Mouse (Mus musculus): Measurements from ENCODE around the gene Wfdc8.

Gene Wfdc8

DNA sequence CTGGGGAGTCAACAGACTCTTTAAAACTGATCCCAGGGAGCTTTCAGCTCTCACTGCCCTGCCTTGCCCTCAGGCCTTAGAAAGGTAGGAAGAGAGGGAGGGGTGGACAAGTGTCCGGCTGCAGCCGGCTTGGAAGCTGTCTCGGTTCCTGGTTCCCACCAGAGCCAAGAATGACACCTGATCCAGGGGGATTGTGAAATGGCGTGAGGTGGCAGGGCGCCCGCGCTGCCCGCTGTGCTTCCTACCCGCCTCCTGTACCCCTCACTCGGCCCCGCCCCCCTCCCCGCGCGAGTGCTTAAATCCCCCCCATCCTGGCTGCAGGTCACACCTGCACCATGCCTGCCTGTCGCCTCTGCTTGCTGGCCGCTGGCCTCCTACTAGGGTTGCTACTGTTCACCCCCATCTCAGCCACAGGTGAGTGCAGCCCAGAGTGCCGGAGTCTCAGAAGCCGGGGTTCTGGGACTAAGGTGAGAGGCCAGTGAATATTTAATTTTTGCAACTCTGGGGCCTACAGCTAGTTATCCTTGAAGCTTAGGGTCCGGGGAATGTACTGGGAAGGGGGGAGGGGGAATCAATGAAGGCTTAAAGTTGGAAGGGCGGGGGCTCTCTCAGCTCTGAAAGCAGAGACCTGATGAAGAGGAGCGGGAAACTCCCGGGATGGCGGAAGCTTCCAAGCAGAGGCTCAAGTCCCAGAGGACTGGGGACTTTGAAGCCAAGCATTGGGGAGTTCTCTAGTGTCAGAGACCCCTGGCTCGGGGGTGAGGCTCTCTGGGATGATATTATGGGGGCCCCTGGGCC lies 50.8 kb downstream of the Wfdc8 start, which contains the start of gene Wfdc2:
Gene Wfdc2, plus strand, starts transcription at position 23 of the 798 bp plus-strand sequence.
- no peak for DNase-seq (ENCODE audit: low read depth, low spot score)

DNA sequence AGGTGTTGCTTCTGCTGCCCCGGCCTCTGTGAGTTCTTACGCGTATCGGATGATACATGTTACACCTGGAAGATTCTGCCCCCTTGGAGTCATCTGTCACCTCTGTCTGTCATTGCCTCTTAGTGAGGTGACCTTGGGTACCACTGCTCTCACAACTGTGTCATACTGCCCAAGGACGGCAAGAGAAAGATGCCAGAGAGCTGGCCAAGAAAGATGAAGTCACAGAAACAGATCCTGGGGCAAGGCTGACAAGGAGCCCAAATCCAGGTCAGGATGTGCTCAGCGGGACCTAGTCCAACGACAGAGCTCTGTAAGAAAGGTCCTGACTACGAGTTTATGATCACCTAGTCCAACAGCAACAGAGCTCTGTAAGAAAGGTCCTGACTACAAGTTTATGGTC lies 53.3 kb downstream of the Wfdc8 start:
- DNase-seq (ENCODE audit: low read depth, low spot score), result no peak

DNA sequence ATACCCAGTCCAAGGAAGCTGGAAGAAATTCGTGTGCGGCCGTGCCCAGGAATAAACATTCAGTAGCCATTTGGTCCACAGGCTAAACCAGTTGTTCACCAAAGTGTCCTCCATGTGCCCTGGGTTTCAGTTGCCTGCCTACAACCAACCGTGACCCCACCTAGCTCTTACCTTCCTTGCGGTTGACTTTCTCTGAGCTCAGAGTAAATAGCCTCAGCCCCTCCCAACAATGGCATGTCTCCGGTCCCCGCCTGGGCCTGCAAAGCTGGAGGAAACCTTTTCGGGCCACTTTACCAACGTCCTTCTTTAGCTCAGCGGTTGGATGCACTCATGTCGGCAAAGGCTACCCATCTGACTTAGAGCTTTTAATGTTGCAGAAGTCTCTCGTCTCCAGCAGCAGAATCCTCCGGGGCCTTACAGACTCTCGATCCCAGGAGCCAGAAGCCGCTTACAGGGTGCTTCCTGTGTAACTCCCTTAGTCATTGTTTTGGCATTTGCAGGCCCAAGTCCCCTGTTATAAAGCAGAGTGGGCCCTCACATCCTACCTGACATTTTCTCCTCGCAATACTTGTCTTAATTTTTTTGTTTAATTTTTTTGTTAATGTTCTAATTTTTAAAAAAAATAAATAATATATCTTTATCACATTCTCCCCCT lies 54.3 kb downstream of the Wfdc8 start:
- no peak for DNase-seq (ENCODE audit: low read depth, low spot score)

DNA sequence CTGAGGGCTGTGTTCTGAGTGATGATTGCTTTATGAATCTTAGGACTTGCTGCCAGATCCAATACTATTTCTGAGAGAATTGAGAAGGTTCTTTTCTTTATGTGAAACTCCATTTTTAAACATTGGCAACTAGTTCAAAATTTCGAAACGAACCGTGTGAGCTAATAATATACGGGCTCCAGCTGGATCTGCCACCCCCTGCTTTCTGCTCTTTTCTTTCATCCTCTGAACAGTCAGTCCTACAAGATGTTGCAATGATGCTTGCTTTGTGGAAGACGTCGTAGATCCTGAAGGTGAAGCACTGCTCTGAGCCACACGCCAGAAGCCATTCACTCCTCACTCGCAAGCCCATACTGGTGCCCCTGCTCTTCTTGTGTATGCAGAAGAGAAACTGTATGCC lies 55.0 kb downstream of the Wfdc8 start:
- DNase-seq (ENCODE audit: low read depth, low spot score), result no peak

DNA sequence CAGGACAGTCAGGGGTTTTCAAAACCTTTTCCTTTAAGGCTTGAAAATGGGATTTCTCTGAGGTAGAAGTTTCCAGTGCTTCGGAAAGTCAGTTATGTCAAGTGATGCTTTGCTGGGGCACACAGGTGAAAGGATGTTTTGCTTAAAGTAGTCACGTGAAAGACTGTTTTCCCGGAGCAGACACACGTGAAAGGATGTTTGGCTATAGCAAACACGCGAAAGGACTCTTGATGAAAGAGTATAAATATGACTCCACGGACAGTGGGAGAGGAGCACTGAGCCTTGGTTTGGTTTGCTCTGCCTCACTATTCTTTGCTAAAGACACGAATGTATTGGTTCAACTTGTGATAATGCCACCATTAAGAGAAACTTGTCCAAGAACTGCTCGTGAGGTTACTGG lies 61.9 kb downstream of the Wfdc8 start:
- no peak for DNase-seq (ENCODE audit: low read depth, low spot score)

DNA sequence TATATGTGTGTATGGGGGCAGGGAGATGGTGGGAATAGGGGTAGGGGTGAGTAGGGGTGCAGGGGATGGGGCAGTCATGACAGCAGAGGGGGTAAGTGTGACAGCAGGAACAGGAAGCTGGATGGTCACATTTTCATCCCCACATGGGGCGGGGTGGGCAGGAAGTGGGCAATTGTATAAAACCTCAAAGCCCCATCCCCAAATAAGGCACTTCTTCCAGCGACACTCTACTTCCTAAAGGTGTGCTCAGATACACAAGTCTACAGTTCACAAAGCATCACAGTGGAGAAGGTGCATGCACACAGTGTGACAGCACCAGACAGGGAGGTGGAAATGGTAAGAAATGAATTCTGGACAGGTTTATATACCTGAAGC lies 62.5 kb downstream of the Wfdc8 start:
- no peak for DNase-seq (ENCODE audit: low read depth, low spot score)

DNA sequence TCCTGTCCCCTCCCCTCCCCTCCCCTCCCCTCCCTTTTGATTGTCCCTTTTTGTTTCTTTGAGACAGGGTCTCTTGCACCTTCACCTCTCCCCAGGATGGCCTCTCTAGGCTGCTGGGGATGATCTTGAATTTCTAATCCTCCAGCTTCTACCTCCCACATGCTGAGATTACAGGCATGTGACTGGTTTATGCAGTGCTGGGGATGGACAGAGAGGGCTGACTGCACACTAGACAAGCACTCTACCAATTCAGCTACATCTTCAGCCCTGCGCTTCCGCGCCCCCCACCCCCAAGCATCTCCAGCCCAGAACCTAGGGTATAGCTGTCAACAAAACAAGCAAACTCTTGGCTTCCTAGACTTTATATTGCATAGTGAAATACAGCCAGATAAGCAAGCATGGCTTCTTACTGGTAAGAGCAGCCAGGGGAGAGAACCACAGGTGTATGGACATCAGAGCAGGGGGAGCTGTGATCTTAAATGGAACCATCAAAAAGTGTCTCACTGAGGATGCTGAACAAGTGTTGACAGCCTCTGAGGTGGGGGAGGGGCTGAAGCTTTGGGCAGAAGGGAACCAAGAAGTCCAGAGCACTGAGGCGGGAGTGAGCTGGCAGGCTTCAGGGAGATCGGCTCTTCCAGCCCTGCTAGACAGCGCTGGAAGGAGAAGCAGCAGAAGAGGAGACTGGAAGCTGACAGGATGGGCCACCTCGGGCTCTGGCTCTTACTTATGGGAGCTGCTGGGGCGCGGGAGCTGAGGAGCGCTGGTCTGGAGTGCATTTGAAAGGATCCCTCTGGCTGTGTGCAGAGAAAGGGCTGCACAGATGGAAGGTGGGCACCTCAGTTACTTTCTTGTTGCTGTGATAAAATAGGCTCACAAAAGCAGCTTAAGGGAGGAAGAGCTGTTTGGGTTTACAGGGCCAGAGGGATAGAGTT lies 63.2 kb downstream of the Wfdc8 start:
- DNase-seq (ENCODE audit: low read depth, low spot score), result no peak

DNA sequence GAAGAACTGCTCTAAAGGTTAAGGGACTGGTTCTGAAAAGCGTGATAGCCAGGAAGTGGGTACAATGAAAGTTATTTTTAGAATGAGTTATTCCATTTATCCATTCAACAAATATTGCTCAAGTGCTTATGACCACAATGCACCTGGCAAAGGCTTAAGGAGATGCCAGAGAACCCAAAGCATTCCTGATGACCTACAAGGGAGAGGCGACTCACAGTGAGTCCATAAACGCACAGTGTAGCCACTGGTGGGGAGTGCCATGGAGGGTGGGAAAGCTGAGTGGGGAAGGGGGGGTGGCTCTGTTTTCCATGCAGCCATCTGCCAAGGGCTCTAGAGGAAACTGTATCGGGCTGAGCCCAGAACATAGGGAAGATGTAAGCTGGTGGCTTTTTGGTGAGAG lies 64.1 kb downstream of the Wfdc8 start:
- no peak for DNase-seq (ENCODE audit: low read depth, low spot score)

All from A20 (cell line).